Mouse (Mus musculus) layer of hippocampus, adult 18-20 months (tissue): ENCODE results near the gene Chrna10. TPM values are rescaled to one million over a fixed set of nuclear protein-coding genes. Genes with fewer than 3 reads are reported as not detected.

Source experiments
- DNase-seq, 2 experiments: peaks; one replicate each; pipeline ENCODE4 v3.0.0; 2022; ENCODE audit warnings: low spot score in 2 of 2
- long read RNA-seq: library from polyadenylated mRNA; stranded (forward); transcript quantifications from one replicate; pipeline ENCODE4 v2.0.0, GENCODE M21; 2021
- total RNA-seq, 2 experiments: library from RNA; stranded (reverse); gene quantifications; 2 replicates each; pipeline ENCODE4 v1.2.3; 2021

Gene Chrna10
- total RNA-seq: not detected
- long read RNA-seq: 0 reads

DNA sequence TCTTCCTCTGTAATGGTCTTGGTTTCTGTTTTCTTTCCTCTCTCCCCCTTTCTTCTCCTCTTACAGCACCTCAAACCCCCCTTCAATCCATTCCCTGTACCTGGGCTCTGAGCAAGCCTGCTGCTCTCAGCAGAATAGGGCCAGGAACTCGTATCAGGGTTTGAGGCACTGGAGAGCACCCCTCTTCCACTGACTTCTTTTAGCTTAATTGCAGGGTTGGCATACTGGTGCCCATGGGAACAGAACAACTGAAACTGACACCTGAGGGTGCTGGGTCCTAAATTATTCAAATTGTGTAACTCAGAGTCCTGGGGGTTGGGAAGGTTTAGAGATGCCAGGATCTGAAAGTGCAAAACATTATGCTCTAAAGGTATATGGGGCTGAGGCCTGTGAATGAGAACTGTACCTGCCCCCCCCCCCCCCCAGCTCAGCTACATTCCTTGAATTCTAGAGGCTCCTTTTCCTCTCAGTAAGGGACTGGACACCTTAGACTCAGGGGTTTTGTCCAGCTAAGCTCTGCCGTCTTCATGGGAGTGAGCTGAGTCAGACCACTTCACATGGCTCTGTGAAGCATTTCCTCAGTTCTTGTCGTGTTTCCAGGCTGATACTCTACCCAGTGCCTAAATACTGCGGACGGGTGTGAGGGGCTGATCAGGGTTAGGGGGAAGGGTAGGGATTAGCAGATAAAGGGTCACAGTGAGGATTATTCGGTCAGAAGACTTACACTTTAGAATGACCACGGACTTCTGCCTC lies at the start of gene Chrna10:
Gene Chrna10 (minus strand): TSS at position 250 of the 753 bp plus-strand sequence.
- no peak for DNase-seq

DNA sequence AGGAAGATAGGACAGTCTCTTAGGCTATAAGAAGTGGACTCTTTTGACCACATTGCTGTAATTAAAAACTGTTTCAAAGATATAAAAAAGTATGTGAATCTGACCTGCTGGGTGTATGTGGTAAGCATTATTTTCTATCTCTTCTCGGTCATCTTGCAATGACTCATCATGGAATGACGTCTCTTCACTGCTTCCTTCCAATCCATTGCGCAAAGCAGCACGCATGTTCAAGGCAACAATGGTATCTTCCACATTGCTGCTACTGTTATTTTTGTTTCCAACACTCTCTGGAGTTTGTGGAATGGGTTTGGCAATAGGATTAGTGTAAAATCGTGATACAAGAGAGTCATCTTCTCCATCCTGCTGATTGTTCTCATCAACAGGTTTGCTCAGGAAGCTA lies 37.1 kb upstream of the Chrna10 start:
- no peak for DNase-seq

GRCm38 (mm10) chr7:102137898-102138297 lies 21.3 kb upstream of the Chrna10 start:
- no peak for DNase-seq

DNA sequence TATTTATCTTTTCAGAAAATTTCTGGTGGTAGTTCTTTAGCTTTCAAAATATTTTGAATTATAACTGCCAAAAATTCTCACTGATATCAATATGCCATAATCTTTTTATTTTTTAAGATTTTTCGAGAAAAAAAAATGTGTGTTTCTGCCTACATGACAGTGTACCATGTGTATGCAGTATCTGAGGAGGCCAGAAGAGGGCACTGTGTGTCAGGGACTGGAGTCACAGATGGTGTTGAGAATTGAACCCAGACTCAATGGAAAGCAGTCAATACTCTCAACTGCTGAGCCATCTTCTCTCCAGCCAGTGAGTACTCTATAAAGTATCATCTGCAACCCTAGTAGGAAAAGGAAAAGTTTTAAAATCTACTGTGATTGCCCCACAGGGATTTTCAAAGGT lies 20.8 kb upstream of the Chrna10 start:
- DNase-seq: no peak

- no peak for DNase-seq
These were observed 15.8 kb upstream of the Chrna10 start for GRCm38 (mm10) chr7:102132395-102132794.

- no peak for DNase-seq
These were observed 3.7 kb upstream of the Chrna10 start for GRCm38 (mm10) chr7:102120326-102120725.

- no peak for DNase-seq
These were observed 754 bp upstream of the Chrna10 start for GRCm38 (mm10) chr7:102117382-102117781.

GRCm38 (mm10) chr7:102113151-102113729 lies 3.4 kb downstream of the Chrna10 start:
- DNase-seq: no peak

DNA sequence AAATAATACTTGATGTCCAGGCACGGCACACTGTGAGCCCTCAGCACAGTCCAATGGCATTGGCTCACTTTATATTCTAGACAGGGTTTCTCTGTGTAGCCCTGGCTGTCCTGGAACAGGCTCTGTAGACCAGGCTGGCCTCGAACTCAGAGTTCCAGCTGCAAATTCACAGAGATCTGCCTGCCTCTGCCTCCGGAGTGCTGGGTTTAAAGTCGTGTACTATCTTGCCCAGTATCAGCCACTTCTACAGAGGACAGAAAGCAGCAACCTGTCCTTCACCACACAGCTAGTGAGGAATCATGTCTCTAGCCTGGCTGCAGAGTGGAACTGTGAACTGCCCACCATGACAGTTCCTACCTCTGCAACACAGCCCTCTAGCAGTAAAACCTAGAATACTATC lies 6.9 kb downstream of the Chrna10 start:
- no peak for DNase-seq

DNA sequence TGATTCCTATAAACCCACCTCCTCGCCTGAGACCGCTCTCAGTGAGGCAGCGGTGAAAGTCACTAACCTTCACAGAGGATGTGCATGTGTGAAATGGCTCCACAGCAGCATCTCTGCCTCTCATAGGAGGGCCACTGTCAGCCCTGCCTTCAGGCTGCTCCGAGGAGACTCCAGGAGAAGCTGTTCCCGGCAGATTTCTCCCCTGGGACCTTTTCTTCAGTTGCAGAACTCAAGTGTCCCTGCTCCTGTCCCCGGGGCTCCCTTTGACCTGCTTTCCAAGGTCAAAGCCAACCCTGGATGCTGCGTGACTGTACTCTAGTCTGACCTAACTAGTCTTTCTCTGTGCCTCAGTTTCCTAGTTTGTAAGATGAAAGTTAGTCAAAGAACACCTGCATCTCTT lies 7.5 kb downstream of the Chrna10 start, which contains the start of gene Art5:
Gene Art5 (minus strand): TSS at position 319 of the 400 bp plus-strand sequence.
- DNase-seq: no peak

DNA sequence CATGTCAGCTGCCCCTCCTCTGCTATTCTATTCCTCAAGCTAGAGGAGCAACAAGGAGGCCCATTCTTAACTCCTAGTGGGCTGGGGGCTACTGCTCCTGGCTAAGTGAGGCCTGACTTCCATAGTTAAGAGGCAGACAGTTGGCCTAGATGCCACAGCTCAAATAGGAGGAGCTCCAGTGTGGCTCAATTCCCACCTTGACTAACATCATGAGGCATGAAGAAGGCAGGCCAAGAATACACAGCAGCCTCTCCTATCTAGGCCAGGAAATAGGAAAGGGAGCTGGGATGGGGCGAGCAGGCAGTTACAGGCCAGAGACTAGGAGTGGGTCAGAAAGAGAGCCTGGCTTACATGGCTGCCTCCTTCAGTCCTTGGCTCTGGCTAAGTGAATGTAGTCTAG lies 8.4 kb downstream of the Chrna10 start:
- no peak for DNase-seq

DNA sequence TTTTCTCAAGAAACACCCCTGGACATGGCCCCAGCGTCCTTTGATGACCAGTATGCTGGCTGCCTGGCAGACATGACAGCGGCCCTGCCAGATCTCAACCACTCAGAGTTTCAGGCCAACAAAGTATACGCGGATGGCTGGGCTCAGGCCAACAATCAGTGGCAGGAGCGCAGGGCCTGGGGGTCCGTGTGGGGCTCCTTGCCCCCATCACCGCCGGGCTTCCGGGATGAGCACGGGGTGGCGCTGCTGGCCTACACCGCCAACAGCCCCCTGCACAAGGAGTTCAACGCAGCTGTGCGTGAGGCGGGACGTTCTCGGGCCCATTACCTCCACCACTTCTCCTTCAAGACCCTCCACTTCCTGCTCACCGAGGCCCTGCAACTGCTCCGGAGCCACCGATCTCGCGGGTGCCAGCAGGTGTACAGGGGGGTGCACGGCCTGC lies 9.9 kb downstream of the Chrna10 start:
- no peak for DNase-seq

- DNase-seq: no peak
These were observed 12.5 kb downstream of the Chrna10 start for GRCm38 (mm10) chr7:102104126-102104525.

DNA sequence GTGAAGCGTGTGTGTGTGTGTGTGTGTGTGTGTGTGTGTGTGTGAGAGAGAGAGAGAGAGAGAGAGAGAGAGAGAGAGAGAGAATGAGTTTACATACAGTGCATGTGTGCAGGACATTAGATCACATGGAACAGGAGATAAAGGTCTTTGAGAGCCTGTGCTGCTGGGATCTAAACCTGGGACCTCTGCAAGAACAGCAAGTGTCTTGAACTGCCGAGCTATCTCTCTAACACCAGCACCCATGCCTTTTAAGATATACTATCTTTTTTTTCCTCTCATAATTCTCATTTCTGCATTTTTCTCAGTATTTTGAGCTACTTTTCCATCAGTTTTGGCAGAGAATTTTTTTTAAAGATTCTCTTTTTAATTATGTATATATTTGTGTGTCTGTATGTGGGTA lies 13.1 kb downstream of the Chrna10 start:
- DNase-seq: no peak

DNA sequence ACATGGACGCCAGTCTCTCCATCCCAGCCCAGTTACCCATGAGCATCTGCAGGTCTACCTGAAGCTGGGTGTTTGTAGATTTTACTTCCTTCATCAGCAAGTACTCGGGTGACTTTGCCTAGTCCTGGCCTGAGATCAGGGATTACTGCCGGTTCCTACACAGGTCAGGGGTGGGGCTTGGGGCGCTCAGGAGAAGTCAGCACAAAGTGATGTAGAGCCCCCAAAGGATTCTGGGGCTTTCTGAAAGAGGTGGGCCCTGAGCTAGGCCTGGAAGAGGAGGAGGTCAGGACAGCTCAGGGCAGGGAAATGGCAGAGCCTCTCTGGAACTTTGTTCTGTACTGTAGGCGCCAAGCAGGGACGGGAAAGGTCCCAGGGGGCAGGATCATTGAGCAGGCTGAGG lies 13.9 kb downstream of the Chrna10 start:
- DNase-seq: no peak

GRCm38 (mm10) chr7:102102241-102102640 lies 14.4 kb downstream of the Chrna10 start:
- DNase-seq: no peak

DNA sequence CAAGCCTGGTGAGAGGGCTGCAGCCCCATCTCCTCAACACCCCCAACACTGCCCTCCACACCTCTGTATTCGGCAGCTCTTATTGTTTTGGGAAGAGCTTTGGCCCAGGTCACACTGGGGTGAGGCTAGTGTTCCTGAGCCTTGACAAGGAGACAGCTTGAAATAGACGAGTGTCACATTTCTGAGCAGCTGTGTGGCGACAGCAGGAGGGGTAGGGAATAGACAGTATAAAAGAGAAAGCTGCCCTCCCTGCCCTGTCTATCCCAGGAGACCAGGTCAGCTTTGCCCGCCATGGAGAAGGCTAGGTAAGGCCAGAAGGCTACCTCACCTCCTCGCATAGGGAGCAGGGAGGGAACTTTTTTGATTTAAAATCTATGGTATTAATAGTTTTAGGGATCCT lies 15.1 kb downstream of the Chrna10 start, which contains the start of gene Art1:
Gene Art1 (plus strand): TSS at position 257 of the 400 bp plus-strand sequence.
- DNase-seq: no peak

DNA sequence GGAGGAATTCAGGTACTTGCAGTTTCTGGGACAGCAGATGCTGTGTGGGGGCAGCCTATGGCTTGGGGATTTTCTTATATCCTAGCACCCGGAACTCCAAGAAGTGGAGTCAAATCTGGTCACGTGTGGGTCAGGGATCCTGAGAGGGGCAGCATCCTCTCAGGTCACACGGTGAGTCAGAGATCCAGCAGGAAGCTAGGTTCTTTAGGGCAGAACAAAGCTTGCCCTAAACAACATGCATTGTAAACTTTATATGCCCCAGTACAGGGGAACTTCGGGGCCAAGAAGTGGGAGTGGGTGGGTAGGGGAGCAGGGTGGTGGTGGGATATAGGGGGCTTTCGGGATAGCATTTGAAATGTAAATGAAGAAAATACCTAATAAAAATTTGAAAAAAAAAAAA lies 15.8 kb downstream of the Chrna10 start:
- DNase-seq: no peak

GRCm38 (mm10) chr7:102099760-102100661 lies 16.6 kb downstream of the Chrna10 start:
- no peak for DNase-seq

DNA sequence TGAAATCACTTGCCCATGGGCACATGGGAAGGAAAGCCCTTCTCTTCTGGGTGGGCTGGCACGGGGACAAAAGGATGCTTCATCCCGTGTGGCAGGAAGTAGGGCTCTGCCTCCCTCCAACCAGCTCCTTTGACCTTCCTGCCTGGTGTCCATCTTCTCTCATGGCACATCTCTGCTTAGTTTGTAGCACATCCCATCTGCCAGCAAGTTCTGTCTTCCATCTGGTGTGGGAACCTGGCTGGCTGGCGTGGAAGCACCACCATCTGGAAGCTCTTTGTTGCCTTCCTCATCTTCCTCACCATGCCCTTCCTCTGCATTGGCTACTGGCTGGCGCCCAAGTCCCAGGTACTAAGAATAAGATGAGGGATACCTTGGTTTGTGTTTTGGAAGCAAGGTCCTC lies 29.3 kb downstream of the Chrna10 start:
- peak in 1 of 2 experiments; percentile 44 for DNase-seq

- no peak for DNase-seq
These were observed 32.5 kb downstream of the Chrna10 start for GRCm38 (mm10) chr7:102084041-102084696.
